Mouse (Mus musculus) midbrain, embryonic 11.5 days (tissue): ENCODE data around the gene Sema4d. TPM values are rescaled to one million over a fixed set of nuclear protein-coding genes. Genes with fewer than 3 reads are reported as not detected.
"Not testable (repeated sequence)": the region's sequence is repeated elsewhere in the genome, so short reads cannot be mapped to it uniquely, and the experiment has no call there.

Experiments
- ATAC-seq: fragments of 200-750 bp; cut with Nextera tagmentation; 2 replicates; pipeline ENCODE4 v1.8.0; 2017; ENCODE audit warnings: moderate TSS enrichment, moderate library complexity; ENCODE audit not compliant: low FRiP score
- DNase-seq: peaks from one replicate; pipeline ENCODE4 v3.0.0; 2015; ENCODE audit warnings: low spot score; ENCODE audit errors: missing footprints
- H3K27ac ChIP-seq: fragments of 300-500 bp; sonication (generic); 2 replicates; pipeline ENCODE4 v1.5.1; 2014; ENCODE audit warnings: low read depth, low read length
- H3K27me3 ChIP-seq: fragments of 300-500 bp; sonication (generic); 2 replicates; pipeline ENCODE4 v1.6.1; 2014; ENCODE audit warnings: mild to moderate bottlenecking, low read length, moderate library complexity, mixed read lengths; ENCODE audit not compliant: control insufficient read depth, insufficient read depth
- H3K36me3 ChIP-seq: fragments of 300-500 bp; sonication (generic); 2 replicates; pipeline ENCODE4 v1.6.1; 2014; ENCODE audit warnings: mild to moderate bottlenecking, low read length, moderate library complexity, mixed read lengths; ENCODE audit not compliant: control insufficient read depth, insufficient read depth
- H3K4me1 ChIP-seq: fragments of 300-500 bp; sonication (generic); 2 replicates; pipeline ENCODE4 v1.6.1; 2014; ENCODE audit warnings: low read length; ENCODE audit not compliant: control insufficient read depth, insufficient read depth
- H3K4me2 ChIP-seq: fragments of 300-500 bp; sonication (generic); 2 replicates; pipeline ENCODE4 v1.6.1; 2014; ENCODE audit warnings: mild to moderate bottlenecking, moderate library complexity
- H3K4me3 ChIP-seq: fragments of 300-500 bp; sonication (generic); 2 replicates; pipeline ENCODE4 v1.5.1; 2014; ENCODE audit warnings: low read depth, low read length
- H3K9ac ChIP-seq: fragments of 300-500 bp; sonication (generic); 2 replicates; pipeline ENCODE4 v1.6.1; 2014; ENCODE audit warnings: low read length
- H3K9me3 ChIP-seq: fragments of 300-500 bp; sonication (generic); 2 replicates; pipeline ENCODE4 v1.6.1; 2016; ENCODE audit warnings: low read length; ENCODE audit not compliant: control insufficient read depth
- WGBS: fragments of 180-500 bp; shearing (Covaris S2); extraction: QIAGEN DNeasy Blood & Tissue Kit; methylation state at CpG from one replicate; pipeline ENCODE4 v1.1.7; 2014; 5-methylcytosine and 5-hydroxymethylcytosine counted together
- polyA plus RNA-seq: library from polyadenylated mRNA; unstranded; fragments of >200 nt; fragmentation: Nextera tagmentation; extraction: Ambion mirVana; gene quantifications from 2 replicates; pipeline ENCODE4 v1.2.1, GENCODE M21; 2014

Sema4d gene
- polyA plus RNA-seq, 1 experiment from 2014 or later = 4.9 TPM

GRCm38 (mm10) chr13:51677041-51677440 lies 116.5 kb downstream of the Sema4d start:
- no peak for ATAC-seq
- Histone ChIP-seq H3K4me2 (no peak overlapping the region), H3K9me3 (no peaks in the 10 kb centered on the region), H3K4me3 (no peak overlapping the region), H3K27ac (no peak overlapping the region), H3K27me3 (no peaks in the 10 kb centered on the region), H3K4me1 (no peaks in the 10 kb centered on the region), H3K36me3 (peaks cover 50% of the 10 kb centered on the region), H3K9ac (no peak overlapping the region)
- WGBS = 96% methylated on average over 12 of the region's 12 CpGs
- no peak for DNase-seq

- ATAC-seq (no peak), DNase-seq (no peak)
- Histone ChIP-seq H3K36me3 (peaks cover 50% of the 10 kb centered on the region), H3K27me3 (no peaks in the 10 kb centered on the region), H3K4me1 (no peaks in the 10 kb centered on the region), H3K9me3 (no peaks in the 10 kb centered on the region), H3K4me3 (no peak overlapping the region), H3K9ac (no peak overlapping the region), H3K4me2 (no peak overlapping the region), H3K27ac (no peak overlapping the region)
- 92% methylated on average over 4 of the region's 4 CpGs for WGBS
These were observed 116.9 kb downstream of the Sema4d start for GRCm38 (mm10) chr13:51676641-51677040.

GRCm38 (mm10) chr13:51668195-51668594 lies 125.4 kb downstream of the Sema4d start:
- not testable (repeated sequence) for H3K4me3 ChIP-seq, H3K4me2 ChIP-seq, H3K4me1 ChIP-seq, H3K27me3 ChIP-seq, H3K27ac ChIP-seq, H3K9me3 ChIP-seq, ATAC-seq, H3K9ac ChIP-seq, DNase-seq
- WGBS = 92% methylated on average over 12 of the region's 12 CpGs
- H3K36me3 ChIP-seq = peaks cover 31% of the 10 kb centered on the region

- Histone ChIP-seq H3K27me3 (no peaks in the 10 kb centered on the region), H3K4me1 (no peaks in the 10 kb centered on the region), H3K27ac (no peak overlapping the region), H3K4me2 (no peak overlapping the region), H3K36me3 (peaks cover 36% of the 10 kb centered on the region), H3K9ac (no peak overlapping the region), H3K9me3 (no peaks in the 10 kb centered on the region), H3K4me3 (no peak overlapping the region)
- WGBS = 91% methylated on average over 2 of the region's 2 CpGs
- no peak for DNase-seq
- ATAC-seq = no peak
These were observed 130.0 kb downstream of the Sema4d start for GRCm38 (mm10) chr13:51663561-51663960.

GRCm38 (mm10) chr13:51659573-51659972 lies 134.0 kb downstream of the Sema4d start:
- Histone ChIP-seq H3K9ac (no peak overlapping the region), H3K27ac (no peak overlapping the region), H3K36me3 (peaks cover 39% of the 10 kb centered on the region), H3K4me3 (no peak overlapping the region), H3K4me2 (no peak overlapping the region), H3K9me3 (no peaks in the 10 kb centered on the region), H3K4me1 (no peaks in the 10 kb centered on the region), H3K27me3 (no peaks in the 10 kb centered on the region)
- no peak for ATAC-seq
- WGBS = 94% methylated on average over 7 of the region's 7 CpGs
- DNase-seq = no peak

- Histone ChIP-seq H3K27me3 (no peaks in the 10 kb centered on the region), H3K36me3 (peaks cover 36% of the 10 kb centered on the region), H3K27ac (no peak overlapping the region), H3K9ac (no peak overlapping the region), H3K4me1 (no peaks in the 10 kb centered on the region), H3K4me3 (no peak overlapping the region), H3K9me3 (no peaks in the 10 kb centered on the region), H3K4me2 (no peak overlapping the region)
- 87% methylated on average over 3 of the region's 3 CpGs for WGBS
- DNase-seq = no peak
- no peak for ATAC-seq
These were observed 135.5 kb downstream of the Sema4d start for GRCm38 (mm10) chr13:51658094-51658493.

GRCm38 (mm10) chr13:51656516-51657235 lies 136.9 kb downstream of the Sema4d start:
- Histone ChIP-seq H3K27ac (no peak overlapping the region), H3K9me3 (no peaks in the 10 kb centered on the region), H3K4me2 (no peak overlapping the region), H3K27me3 (no peaks in the 10 kb centered on the region), H3K9ac (no peak overlapping the region), H3K36me3 (peaks cover 27% of the 10 kb centered on the region), H3K4me3 (no peak overlapping the region), H3K4me1 (peaks cover 3% of the 10 kb centered on the region; the same call in 1 of the 2 replicates)
- no peak for DNase-seq
- no peak for ATAC-seq
- WGBS = 95% methylated on average over 13 of the region's 13 CpGs

- 93% methylated on average over 9 of the region's 9 CpGs for WGBS
- H3K9me3 ChIP-seq = no peaks in the 10 kb centered on the region
- H3K36me3 ChIP-seq = peaks cover 26% of the 10 kb centered on the region; the same call in 1 of the 2 replicates
- no peak overlapping the region for H3K4me3 ChIP-seq
- no peak overlapping the region for H3K4me2 ChIP-seq
- no peak overlapping the region for H3K27ac ChIP-seq
- H3K9ac ChIP-seq = no peak overlapping the region
- no peak for ATAC-seq
- no peaks in the 10 kb centered on the region for H3K27me3 ChIP-seq
- DNase-seq = no peak
- peaks cover 5% of the 10 kb centered on the region; the same call in 1 of the 2 replicates for H3K4me1 ChIP-seq
These were observed 139.6 kb downstream of the Sema4d start for GRCm38 (mm10) chr13:51653961-51654360.

- H3K4me3 ChIP-seq = no peak overlapping the region
- ATAC-seq = no peak
- H3K27me3 ChIP-seq = no peaks in the 10 kb centered on the region
- H3K4me1 ChIP-seq = peaks cover 5% of the 10 kb centered on the region; the same call in 1 of the 2 replicates
- peaks cover 22% of the 10 kb centered on the region; the same call in 1 of the 2 replicates for H3K36me3 ChIP-seq
- DNase-seq = no peak
- H3K9ac ChIP-seq = no peak overlapping the region
- no peak overlapping the region for H3K27ac ChIP-seq
- no peak overlapping the region for H3K4me2 ChIP-seq
- H3K9me3 ChIP-seq = no peaks in the 10 kb centered on the region
- 94% methylated on average over 6 of the region's 6 CpGs for WGBS
These were observed 140.4 kb downstream of the Sema4d start for GRCm38 (mm10) chr13:51653159-51653558.
